Mouse (Mus musculus) hindbrain, embryonic 14.5 days (tissue): ENCODE data around the gene Steap4. TPM values are rescaled to one million over a fixed set of nuclear protein-coding genes. Genes with fewer than 3 reads are reported as not detected.
A peak's percentile ranks its signal among the peaks of the same experiment; 100 is the strongest.
"Not testable (repeated sequence)": the region's sequence is repeated elsewhere in the genome, so short reads cannot be mapped to it uniquely, and the experiment has no call there.

Source experiments
- ATAC-seq: fragments of 200-750 bp; cut with Nextera tagmentation; 2 replicates; pipeline ENCODE4 v1.8.0; 2017; ENCODE audit warnings: moderate number of reproducible peaks, mild to moderate bottlenecking, moderate TSS enrichment, moderate library complexity; ENCODE audit not compliant: low FRiP score
- DNase-seq: peaks from one replicate; pipeline ENCODE4 v3.0.0-alpha.2; 2015; ENCODE audit warnings: low spot score
- H3K27ac ChIP-seq: fragments of 300-500 bp; sonication (generic); 2 replicates; pipeline ENCODE4 v1.5.1; 2014; ENCODE audit warnings: mild to moderate bottlenecking, moderate library complexity
- H3K27me3 ChIP-seq: fragments of 300-500 bp; sonication (generic); 2 replicates; pipeline ENCODE4 v1.6.1; 2014; ENCODE audit warnings: mild to moderate bottlenecking, low read length, mixed read lengths; ENCODE audit not compliant: control insufficient read depth, insufficient read depth
- H3K36me3 ChIP-seq: fragments of 300-500 bp; sonication (generic); replicated peaks from 2 replicates; pipeline ENCODE4 v1.6.1; 2014; ENCODE audit not compliant: control insufficient read depth, insufficient read depth
- H3K4me1 ChIP-seq: fragments of 300-500 bp; sonication (generic); replicated peaks from 2 replicates; pipeline ENCODE4 v1.6.1; 2014; ENCODE audit warnings: antibody characterized with exemption, low read length, mixed read lengths; ENCODE audit not compliant: control insufficient read depth, insufficient read depth
- H3K4me2 ChIP-seq: fragments of 300-500 bp; sonication (generic); replicated peaks from 2 replicates; pipeline ENCODE4 v1.6.1; 2014; ENCODE audit warnings: mild to moderate bottlenecking, moderate library complexity
- H3K4me3 ChIP-seq: fragments of 300-500 bp; sonication (generic); replicated peaks from 2 replicates; pipeline ENCODE4 v1.5.1; 2014; ENCODE audit warnings: mild to moderate bottlenecking, low read length
- H3K9ac ChIP-seq: fragments of 300-500 bp; sonication (generic); 2 replicates; pipeline ENCODE4 v1.6.1; 2014
- H3K9me3 ChIP-seq: fragments of 300-500 bp; sonication (generic); 2 replicates; pipeline ENCODE4 v1.6.1; 2016; ENCODE audit warnings: low read length; ENCODE audit not compliant: control insufficient read depth
- WGBS: fragments of 180-500 bp; shearing (Covaris S2); extraction: QIAGEN DNeasy Blood & Tissue Kit; methylation state at CpG from one replicate; pipeline ENCODE4 v1.1.7; 2014; 5-methylcytosine and 5-hydroxymethylcytosine counted together
- polyA plus RNA-seq: library from polyadenylated mRNA; unstranded; fragments of >200 nt; fragmentation: Nextera tagmentation; extraction: Ambion mirVana; gene quantifications from 2 replicates; pipeline ENCODE4 v1.2.1, GENCODE M21; 2014

The Steap4 gene
- 0.13 and 0.27 TPM in 2 replicates for polyA plus RNA-seq

GRCm38 (mm10) chr5:7960176-7960575 lies at the start of gene Steap4:
Gene Steap4 (plus strand): TSS chr5:7960457.
- peak within 1 kb of the TSS; percentile 0; the same call in 1 of the 2 replicates for H3K9ac ChIP-seq
- no peaks in the 10 kb centered on the region for H3K27me3 ChIP-seq
- H3K27ac ChIP-seq: no peak within 1 kb of the TSS
- H3K4me2 ChIP-seq: peak within 1 kb of the TSS; percentile 42
- no peaks in the 10 kb centered on the region for H3K9me3 ChIP-seq
- 5% methylated on average over 20 of the region's 20 CpGs for WGBS
- DNase-seq (no peak), ATAC-seq (no peak)
- H3K4me1 ChIP-seq: no peaks in the 10 kb centered on the region
- peak within 1 kb of the TSS; percentile 11 for H3K4me3 ChIP-seq
- no peaks in the 10 kb centered on the region for H3K36me3 ChIP-seq

GRCm38 (mm10) chr5:7911975-7912374 lies 48.3 kb upstream of the Steap4 start:
- H3K9ac ChIP-seq: no peak overlapping the region
- no peaks in the 10 kb centered on the region for H3K36me3 ChIP-seq
- H3K27me3 ChIP-seq: no peaks in the 10 kb centered on the region
- H3K4me3 ChIP-seq: no peak overlapping the region
- ATAC-seq: no peak
- no peak for DNase-seq
- no peak overlapping the region for H3K27ac ChIP-seq
- H3K4me1 ChIP-seq: no peaks in the 10 kb centered on the region
- no peaks in the 10 kb centered on the region for H3K9me3 ChIP-seq
- no peak overlapping the region for H3K4me2 ChIP-seq
- 67% methylated on average over 3 of the region's 3 CpGs for WGBS

GRCm38 (mm10) chr5:7917501-7918295 lies 42.6 kb upstream of the Steap4 start:
- WGBS: 88% methylated on average over 11 of the region's 11 CpGs
- ATAC-seq: no peak
- H3K4me2 ChIP-seq: no peak overlapping the region

GRCm38 (mm10) chr5:7918296-7918579 lies 42.0 kb upstream of the Steap4 start:
- ATAC-seq (no peak), DNase-seq (no peak)
- Histone ChIP-seq H3K4me3 (no peak overlapping the region), H3K9ac (no peak overlapping the region), H3K27ac (no peak overlapping the region), H3K9me3 (no peaks in the 10 kb centered on the region), H3K36me3 (no peaks in the 10 kb centered on the region), H3K4me1 (no peaks in the 10 kb centered on the region), H3K4me2 (no peak overlapping the region), H3K27me3 (no peaks in the 10 kb centered on the region)
- WGBS: 91% methylated on average over 5 of the region's 5 CpGs

More at GRCm38 (mm10) chr5:7917501-7918295, 42.6 kb upstream of the Steap4 start:
- H3K27me3 ChIP-seq: no peaks in the 10 kb centered on the region
- H3K27ac ChIP-seq: no peak overlapping the region
- no peaks in the 10 kb centered on the region for H3K4me1 ChIP-seq
- H3K4me3 ChIP-seq: no peak overlapping the region
- H3K36me3 ChIP-seq: no peaks in the 10 kb centered on the region
- DNase-seq: no peak
- H3K9me3 ChIP-seq: no peaks in the 10 kb centered on the region
- H3K9ac ChIP-seq: no peak overlapping the region

- Histone ChIP-seq H3K4me1 (no peaks in the 10 kb centered on the region), H3K9ac (no peak overlapping the region), H3K4me2 (no peak overlapping the region), H3K9me3 (no peaks in the 10 kb centered on the region), H3K36me3 (no peaks in the 10 kb centered on the region), H3K4me3 (no peak overlapping the region), H3K27ac (no peak overlapping the region), H3K27me3 (no peaks in the 10 kb centered on the region)
- ATAC-seq: no peak
- DNase-seq: no peak
- WGBS: 91% methylated on average over 2 of the region's 2 CpGs
Observed at GRCm38 (mm10) chr5:7919681-7920080, 40.6 kb upstream of the Steap4 start.

GRCm38 (mm10) chr5:7922751-7923150 lies 37.5 kb upstream of the Steap4 start:
- ATAC-seq (no peak), DNase-seq (no peak)
- no peaks in the 10 kb centered on the region for H3K9me3 ChIP-seq
- H3K36me3 ChIP-seq: no peaks in the 10 kb centered on the region
- H3K4me3 ChIP-seq: no peak overlapping the region
- no peak overlapping the region for H3K4me2 ChIP-seq
- H3K4me1 ChIP-seq: no peaks in the 10 kb centered on the region
- 96% methylated on average over 1 of the region's 1 CpGs for WGBS
- H3K9ac ChIP-seq: no peak overlapping the region
- no peak overlapping the region for H3K27ac ChIP-seq
- H3K27me3 ChIP-seq: no peaks in the 10 kb centered on the region

- DNase-seq (no peak), ATAC-seq (no peak)
- Histone ChIP-seq H3K4me2 (no peak overlapping the region), H3K27ac (no peak overlapping the region), H3K9ac (no peak overlapping the region), H3K27me3 (no peaks in the 10 kb centered on the region), H3K36me3 (no peaks in the 10 kb centered on the region), H3K4me3 (no peak overlapping the region), H3K4me1 (no peaks in the 10 kb centered on the region), H3K9me3 (no peaks in the 10 kb centered on the region)
- 92% methylated on average over 3 of the region's 3 CpGs for WGBS
Observed at GRCm38 (mm10) chr5:7923666-7924065, 36.6 kb upstream of the Steap4 start.

GRCm38 (mm10) chr5:7932234-7933221 lies 27.7 kb upstream of the Steap4 start:
- Histone ChIP-seq H3K9me3 (no peaks in the 10 kb centered on the region), H3K4me2 (no peak overlapping the region), H3K4me3 (no peak overlapping the region), H3K27me3 (no peaks in the 10 kb centered on the region), H3K9ac (no peak overlapping the region), H3K36me3 (no peaks in the 10 kb centered on the region), H3K27ac (no peak overlapping the region), H3K4me1 (no peaks in the 10 kb centered on the region)
- DNase-seq (no peak), ATAC-seq (no peak)
- 83% methylated on average over 5 of the region's 5 CpGs for WGBS

GRCm38 (mm10) chr5:7933495-7933894 lies 26.8 kb upstream of the Steap4 start:
- WGBS: 78% methylated on average over 11 of the region's 11 CpGs
- H3K4me3 ChIP-seq, DNase-seq, H3K9ac ChIP-seq, H3K36me3 ChIP-seq, H3K4me2 ChIP-seq, H3K4me1 ChIP-seq, H3K27me3 ChIP-seq, H3K9me3 ChIP-seq, ATAC-seq, H3K27ac ChIP-seq: not testable (repeated sequence)
